Mouse (Mus musculus) megakaryocyte, embryonic 14.5 days (primary cell): ENCODE results near the gene Fbxw7.

Source experiments
- FLI1 ChIP-seq: IDR thresholded peaks from 2 replicates; pipeline ENCODE4 v1.6.1; 2012; ENCODE audit warnings: low read length, inconsistent platforms, mixed read lengths
- GATA1 ChIP-seq: IDR thresholded peaks from 3 replicates; pipeline ENCODE4 v1.6.1; 2012; ENCODE audit warnings: mixed read lengths, low read length, inconsistent platforms, borderline replicate concordance

GRCm38 (mm10) chr3:84978676-84979075, 163.6 kb downstream of the Fbxw7 start:
- TF ChIP-seq GATA1 (no peak), FLI1 (no peak)
